Mouse (Mus musculus) large intestine, adult 2 months (tissue): ENCODE data around the gene Rpusd4. TPM values are rescaled to one million over a fixed set of nuclear protein-coding genes. Genes with fewer than 3 reads are reported as not detected.

Source experiments
- DNase-seq: peaks from one replicate; pipeline ENCODE4 v3.0.0-alpha.2; 2012; ENCODE audit warnings: low read depth, low spot score
- WGBS: fragments of 180-500 bp; shearing (Covaris S2); methylation state at CpG from one replicate; pipeline ENCODE4 v1.1.7; 2018; 5-methylcytosine and 5-hydroxymethylcytosine counted together
- polyA plus RNA-seq: library from polyadenylated mRNA; depleted of rRNA; stranded (reverse); fragments of >200 nt; gene quantifications from 2 replicates; pipeline ENCODE4 v1.2.3, GENCODE M21; 2012; rRNA removed

Rpusd4 gene
- 12.1 and 12.4 TPM in 2 replicates for polyA plus RNA-seq

DNA sequence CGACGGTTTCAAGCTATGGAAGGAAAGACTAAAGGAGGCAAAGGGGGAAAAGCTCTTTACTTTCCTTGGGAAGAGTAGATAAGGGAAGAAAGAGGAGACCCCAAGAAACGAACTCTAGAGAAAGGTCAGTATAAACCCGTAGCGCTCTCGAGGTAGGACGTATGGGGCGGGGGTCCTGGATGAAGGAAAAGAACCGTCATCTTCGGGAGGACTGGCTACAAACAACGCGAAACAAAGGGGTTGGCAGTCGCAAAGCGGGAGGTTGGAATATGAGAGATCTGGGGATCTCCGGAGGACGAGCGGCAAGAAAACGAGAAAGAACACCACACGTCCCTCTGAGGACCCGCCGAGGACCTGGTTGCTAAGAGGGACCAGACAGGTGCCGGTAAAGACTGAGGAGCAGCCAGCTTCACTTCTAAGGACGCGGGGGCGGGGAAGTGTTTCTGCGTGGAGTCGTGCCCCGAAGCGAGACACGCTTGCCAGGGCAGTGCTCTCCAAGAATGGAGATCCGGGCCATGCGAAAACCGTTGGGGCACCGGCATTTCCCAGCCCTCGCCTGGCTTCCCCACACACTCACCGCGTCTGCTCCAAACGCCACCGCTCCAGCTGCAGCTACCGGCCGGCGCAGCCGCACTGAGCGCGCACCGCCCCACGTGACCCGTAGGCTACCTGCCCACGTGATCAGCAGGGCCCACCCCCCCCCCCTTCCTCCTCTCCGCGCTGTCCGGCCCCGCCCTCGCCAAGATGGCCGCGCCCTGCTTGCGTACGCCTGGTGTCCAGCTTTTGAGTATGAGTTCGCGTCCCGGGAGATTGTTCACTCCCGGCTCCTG, at the start of gene Rpusd4, which contains the start of gene Fam118b:
Gene Rpusd4, plus strand, starts transcription at position 720 of the 830 bp plus-strand sequence.
Gene Fam118b, minus strand, starts transcription at position 660 of the 830 bp plus-strand sequence.
- under 1% methylated on average over 62 of the region's 62 CpGs for WGBS
- no peak for DNase-seq

DNA sequence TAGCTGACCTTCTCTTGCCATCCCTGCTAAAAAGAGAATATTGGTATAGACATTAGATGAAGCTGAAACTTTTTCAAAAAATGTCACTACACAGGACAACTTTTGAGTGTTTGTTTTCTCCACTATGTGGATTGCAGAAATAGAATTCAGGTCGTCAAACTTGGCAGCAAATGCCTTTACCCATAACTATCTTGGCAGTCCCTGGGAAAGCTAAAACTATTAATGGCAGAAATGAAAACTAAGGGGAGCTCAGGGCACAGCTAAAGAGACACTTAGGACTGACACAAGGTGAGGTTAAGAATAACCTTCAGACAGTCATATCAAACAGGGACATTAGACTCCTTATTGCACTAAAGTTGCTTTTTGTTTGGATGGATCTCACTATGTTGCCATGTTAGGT, 49.7 kb upstream of the Rpusd4 start:
- 49% methylated on average over 1 of the region's 1 CpGs for WGBS
- no peak for DNase-seq

DNA sequence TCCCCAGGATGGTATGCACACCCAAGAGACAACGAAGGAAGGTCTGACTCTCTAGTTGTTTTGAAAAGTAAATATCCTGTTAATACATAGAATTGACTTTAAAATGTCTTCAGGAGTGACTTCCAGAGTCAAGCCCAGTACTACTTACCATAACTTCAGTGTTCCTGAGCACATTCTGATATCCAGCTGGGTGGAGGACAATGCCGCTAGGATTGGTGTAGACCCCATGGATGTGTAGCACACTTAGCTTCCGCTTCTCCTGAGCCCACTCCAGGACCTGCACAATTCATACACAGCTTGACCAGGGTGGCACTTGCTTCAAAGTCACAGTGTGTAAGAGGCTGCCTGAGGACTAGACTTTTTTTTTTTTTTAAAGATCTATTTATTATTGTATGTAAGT, 44.2 kb upstream of the Rpusd4 start:
- 95% methylated on average over 3 of the region's 3 CpGs for WGBS
- no peak for DNase-seq

DNA sequence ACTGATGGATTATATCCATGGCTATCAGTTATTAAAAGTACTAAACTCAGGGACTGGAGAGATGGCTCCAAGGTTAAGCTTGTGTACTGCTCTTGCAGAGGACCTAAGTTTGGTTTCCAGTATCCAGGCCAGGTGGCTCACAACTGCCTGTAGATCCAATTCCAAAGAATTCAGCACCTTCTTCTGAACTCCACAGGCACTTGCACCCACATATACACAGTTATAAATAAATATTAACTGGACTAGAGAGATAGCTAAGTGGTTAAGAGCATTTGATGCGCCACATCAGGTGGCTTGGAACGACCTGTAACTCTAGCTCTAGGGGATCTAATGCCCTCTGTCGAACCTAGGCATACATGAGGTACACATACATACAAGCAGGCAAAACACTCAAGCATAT, 39.0 kb upstream of the Rpusd4 start:
- no peak for DNase-seq
- 94% methylated on average over 3 of the region's 3 CpGs for WGBS

DNA sequence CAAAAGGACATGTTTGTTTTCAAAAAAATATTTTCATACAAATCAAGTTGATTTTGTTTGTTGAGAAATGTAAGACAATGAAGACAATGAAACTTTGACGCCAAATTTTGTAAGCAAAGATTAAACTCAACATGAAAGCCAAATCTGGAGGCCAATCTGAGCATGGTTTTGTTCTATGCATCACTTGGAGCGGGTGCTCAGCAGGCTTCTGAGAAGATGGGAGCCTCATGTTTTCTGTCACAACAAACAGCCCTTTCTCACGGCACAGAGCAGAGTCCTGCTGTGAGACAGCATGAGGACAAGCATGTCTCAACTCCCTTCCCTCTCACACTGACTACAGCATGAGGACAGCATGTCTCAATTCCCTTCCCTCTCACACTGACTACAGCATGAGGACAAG, 31.7 kb upstream of the Rpusd4 start:
- 79% methylated on average over 3 of the region's 3 CpGs for WGBS
- no peak for DNase-seq

DNA sequence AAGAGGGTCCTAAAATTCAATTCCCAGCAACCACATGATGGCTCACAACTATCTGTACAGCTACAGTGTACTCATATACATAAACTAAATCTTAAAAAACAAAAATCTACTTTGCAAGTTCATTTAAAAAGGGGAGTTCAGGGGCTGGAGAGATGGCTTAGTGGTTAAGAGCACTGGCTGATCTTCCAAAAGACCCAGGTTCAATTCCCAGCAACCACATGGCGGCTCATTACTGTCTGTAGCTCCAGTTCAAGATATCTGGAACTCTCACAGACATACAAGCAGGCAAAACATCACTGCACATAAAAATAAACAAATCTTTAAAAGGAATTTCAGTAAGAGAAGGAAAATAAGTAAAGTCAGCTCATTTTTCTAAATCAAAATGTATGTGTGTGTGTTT, 29.3 kb upstream of the Rpusd4 start:
- DNase-seq = no peak
- 97% methylated on average over 1 of the region's 1 CpGs for WGBS

DNA sequence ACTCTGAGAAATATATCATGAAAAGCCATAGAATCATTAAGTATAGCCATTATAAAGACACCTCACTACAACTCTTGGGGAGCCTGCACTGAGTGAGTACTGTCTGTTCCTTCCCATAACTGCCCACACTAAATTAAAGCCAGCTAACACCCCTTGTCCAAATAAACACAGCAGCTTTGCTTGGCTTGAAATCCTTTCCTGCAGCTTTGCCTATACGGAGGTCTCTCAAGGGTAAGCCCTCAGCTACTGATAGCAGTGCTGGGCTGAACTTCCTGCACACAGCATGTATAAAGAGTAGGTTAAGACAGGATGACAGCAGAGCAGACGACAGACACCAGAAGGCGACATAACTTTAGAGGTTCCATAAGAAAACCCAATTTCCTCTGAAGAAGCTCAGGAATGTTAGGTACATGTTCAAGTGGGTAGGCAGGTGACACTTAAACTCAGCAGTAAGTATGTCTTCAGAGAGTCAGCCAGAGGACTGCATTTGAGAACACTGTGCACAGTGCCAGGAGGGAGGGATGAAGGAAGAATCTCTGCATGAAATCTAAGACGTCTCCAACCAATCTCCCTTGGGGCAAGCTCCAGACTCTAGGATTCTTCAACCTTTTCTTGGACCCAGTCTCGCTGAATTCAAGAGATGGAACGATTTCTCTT, 28.6 kb upstream of the Rpusd4 start:
- no peak for DNase-seq
- WGBS = 72% methylated on average over 6 of the region's 6 CpGs

DNA sequence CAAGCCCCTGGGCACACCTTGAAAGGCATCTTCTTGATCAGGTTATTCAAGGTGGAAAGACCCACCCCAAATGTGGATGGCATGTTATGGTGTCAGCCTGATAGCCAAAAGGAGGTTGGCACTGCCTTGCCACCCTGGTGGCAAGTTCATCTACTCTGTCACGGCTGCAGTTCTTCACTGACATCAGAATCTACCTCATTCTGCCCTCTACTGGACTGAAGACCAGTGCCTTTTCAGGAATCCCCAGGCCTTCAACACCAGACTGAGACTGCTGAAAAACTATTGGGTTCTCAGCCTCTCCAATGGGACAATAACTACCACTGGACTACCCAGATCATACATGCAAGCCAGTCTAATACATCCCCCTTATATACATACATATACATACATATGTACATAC, 27.9 kb upstream of the Rpusd4 start:
- DNase-seq = no peak
- 68% methylated on average over 1 of the region's 1 CpGs for WGBS

DNA sequence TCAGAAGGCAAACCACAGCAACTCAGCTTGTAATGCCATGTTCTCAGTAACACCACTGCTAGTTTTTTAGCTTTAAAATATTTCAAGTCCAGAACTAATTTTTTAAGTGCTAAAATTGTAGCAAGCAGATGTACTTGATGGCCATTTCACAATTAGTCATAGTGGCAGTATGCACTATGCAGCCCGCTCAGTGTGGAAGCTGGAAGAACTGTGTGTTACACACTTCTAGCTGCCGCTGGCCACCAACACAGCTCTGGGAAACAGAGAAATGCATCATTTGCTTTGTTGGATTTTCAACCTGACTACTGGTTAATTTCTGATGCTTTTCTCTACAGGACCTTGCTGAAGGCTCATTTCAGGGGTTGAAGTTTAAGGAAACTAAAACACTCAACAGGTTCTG, 20.3 kb upstream of the Rpusd4 start:
- no peak for DNase-seq
- 97% methylated on average over 2 of the region's 2 CpGs for WGBS

DNA sequence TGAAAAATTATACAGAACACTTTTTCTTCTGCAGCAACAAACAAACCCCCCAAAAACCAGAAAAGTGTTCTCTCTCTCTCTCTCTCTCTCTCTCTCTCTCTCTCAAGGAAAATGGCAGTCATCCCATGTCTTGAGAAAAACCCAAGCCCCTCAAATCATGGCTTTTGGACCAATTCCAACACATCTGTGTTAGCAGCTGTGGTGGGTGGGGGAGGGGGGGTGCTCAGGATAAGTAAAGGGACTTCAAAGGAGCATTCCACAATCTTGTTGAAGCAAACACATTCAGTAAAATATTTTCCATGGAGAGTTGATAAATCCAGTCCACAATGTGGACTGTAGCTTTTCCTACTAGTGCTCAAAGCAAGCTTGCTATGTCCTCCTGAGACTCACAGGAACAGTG, 18.2 kb upstream of the Rpusd4 start:
- DNase-seq = no peak

DNA sequence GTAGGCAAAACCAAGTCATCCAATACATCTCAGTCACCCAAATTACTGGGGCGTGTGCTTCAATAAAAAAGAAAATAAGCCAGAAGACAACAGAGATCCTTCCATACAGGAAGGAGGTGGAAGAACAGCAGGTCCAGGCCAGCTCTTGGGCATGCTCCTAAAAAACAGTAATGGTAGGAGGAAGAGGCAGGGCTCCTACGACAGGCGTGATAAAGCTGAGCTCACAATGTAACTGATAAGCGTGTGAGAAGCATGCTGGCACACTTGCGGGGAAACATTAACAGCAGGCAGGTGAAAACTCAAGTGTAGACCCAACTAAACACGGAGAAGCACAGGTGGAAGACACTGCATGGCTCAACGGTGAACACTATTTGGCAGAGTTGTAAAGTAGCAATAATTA, 10.3 kb upstream of the Rpusd4 start:
- no peak for DNase-seq
- WGBS = 31% methylated on average over 7 of the region's 7 CpGs

DNA sequence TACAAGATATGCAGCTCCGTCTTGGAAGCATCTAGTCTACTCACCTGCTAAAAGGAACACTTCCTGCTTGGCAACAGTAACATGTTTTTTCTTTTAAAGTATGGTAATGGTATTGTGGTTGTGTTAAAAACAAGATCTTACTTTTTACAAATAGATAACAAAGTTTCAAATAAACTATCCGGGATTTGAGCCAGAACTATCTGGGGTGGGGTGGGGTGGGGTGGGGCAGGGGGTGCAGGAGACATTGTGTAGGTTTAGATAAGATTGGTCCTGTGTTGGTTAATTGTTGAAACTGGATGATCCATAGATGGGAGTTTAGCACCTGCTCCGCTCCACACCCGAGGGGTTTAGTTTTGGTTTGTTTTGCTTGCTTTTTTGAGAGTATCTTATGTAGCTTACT, 5.2 kb upstream of the Rpusd4 start:
- DNase-seq = no peak
- 27% methylated on average over 4 of the region's 4 CpGs for WGBS

DNA sequence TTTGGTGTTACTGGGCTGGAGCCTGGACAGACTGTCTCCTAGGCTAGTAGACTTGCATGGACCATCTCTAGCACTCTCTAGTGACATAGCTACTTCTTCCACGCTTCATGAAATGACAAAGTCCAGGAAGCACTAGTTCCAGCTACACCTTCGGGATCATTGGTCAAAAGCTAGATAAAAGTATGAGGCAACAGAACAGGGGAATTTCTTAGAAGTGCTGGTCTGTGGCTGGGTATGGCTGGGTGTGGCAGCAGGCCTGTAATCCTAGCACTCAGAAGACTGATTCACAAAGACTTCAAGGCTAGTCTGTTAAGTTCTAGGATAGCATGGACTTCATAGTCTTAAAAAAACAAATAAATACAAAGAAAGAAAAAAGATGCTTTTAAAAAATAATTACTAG, 4.2 kb upstream of the Rpusd4 start:
- peak; percentile 66 for DNase-seq
- 37% methylated on average over 2 of the region's 2 CpGs for WGBS

DNA sequence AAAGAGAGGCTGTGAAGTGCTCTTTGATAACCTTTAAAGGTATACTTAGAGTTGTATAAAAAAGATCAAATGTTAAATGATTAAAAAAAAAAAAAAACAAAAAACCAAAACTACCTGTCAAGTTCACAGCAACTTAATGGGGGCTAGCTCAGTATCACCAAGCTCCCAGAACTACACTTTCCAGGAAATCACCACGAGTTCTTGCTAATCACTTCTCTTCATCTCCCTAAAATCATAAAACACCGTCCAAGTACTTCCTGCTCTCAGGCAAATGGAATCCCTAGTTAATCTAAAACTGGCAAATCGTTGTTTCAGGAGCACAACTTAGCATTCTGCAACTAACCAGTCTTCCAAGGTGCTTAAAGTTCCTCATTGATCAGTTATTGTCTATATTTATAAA, 3.2 kb upstream of the Rpusd4 start:
- no peak for DNase-seq
- WGBS = 22% methylated on average over 3 of the region's 3 CpGs

DNA sequence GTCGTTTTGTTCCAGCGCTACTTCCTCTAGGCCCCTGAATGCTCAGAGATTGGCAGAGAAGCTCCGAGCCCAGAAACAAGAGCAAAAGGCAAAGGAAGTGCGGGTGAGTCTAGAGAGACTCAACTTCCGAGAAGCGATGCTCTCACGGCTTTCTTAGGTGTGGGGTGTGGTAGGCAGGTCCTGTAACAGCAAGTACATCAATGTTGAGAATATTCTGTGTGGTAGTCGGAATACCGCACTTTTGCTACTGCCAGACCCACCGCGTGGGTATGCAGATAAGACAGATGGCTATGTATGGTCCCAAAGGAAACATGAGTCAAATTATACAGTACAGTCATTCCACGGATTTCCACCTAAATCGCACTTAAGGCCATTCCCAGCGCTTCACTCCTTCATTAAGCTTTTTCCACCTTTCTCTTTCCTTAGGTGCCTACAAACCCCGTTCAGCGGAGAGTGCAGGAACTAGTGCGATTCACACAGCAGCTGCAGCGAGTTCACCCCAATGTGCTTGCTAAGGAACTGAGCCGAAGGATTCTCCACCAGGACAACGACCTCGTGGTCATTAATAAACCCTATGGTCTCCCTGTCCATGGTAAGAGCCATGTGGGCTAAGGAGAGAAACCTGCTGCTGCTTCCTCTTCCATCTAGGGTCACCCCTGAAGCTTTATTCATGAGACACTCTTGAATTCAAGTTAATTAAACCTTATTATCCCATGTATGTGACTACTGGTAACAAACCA, 481 bp downstream of the Rpusd4 start:
- DNase-seq = no peak
- 2% methylated on average over 21 of the region's 21 CpGs for WGBS

DNA sequence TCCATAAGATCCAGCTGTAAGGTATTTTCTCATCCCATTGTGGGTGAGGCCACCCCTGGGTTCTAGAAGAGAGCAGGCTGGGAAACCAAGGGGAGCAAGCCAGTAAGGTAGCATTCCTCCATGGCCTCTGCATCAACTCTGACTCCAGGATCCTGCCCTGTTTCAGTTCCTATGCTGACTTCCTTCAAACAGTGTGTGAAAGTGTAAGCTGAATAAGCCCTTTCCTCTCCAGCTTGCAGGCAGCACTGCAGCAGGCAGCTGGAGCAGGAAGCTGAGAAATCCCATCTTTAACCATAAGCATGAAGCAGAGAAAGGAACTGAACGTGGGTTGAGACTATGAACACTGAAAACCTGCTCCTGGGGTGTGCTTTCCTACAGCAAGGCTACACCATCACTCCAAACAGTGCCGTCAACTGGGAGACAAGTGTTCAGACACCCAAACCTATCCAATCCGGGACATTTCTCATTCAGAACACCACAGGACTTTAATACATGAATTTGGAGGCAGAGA, 10.2 kb downstream of the Rpusd4 start:
- DNase-seq = no peak
- 80% methylated on average over 3 of the region's 3 CpGs for WGBS

DNA sequence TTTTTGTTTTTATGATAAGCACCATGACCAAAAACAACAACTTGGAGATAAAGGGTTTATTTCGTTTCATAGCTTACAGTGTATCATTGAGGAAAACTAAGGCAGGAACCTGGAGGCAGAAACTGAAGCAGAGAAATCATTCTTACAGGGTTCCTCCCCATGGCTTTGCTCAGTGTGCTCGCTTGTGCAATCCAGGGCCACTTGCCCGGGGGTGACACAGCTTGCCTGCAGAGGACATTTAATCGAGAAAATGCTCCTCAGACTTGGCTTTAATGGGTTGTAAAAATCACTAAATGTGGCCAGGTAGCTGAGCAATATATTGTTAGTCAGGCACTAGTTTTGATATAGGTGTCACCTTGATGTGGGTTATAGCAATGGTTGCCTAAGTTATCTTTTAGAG, 10.8 kb downstream of the Rpusd4 start:
- WGBS = 75% methylated on average over 4 of the region's 4 CpGs
- no peak for DNase-seq

DNA sequence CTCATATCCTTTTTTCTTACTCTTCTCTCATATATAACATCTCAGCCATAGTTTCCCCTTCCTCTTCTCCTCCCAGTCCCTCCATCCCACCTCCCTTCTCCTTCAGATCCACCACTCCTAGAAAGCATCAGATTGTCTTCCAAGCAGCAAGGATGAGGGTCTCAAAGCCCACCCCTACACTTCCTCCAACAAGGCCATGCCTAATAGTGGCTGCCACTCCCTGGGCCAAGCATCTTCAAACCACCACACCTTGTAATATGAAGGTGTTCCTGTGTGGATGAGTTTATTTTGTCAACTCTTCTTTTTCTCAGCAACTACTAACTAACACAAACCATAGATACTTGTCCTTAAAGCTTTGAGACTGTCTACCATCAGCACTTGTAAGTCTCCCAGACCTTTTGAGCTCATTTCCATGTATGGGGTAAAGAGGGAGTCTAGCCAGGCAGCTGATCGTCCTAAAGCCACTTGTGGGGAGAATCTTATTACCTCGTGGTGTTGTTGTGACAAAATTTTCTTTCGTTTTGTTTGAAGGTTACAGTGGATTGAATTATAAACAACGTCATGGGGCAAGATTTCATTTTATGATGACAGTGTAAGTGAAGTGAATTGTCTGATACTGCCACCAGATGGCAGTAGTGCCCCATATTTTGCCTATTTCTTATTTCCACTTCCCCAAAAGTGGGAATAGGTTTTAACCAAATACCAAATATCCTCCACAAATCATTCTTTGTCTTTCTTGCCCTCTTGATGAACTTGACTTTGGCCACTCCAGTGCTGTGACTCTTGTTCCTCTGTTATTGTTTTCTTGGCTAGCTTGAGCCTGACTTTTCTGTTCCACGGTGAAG, 14.6 kb downstream of the Rpusd4 start:
- WGBS = 14% methylated on average over 5 of the region's 5 CpGs
- no peak for DNase-seq

DNA sequence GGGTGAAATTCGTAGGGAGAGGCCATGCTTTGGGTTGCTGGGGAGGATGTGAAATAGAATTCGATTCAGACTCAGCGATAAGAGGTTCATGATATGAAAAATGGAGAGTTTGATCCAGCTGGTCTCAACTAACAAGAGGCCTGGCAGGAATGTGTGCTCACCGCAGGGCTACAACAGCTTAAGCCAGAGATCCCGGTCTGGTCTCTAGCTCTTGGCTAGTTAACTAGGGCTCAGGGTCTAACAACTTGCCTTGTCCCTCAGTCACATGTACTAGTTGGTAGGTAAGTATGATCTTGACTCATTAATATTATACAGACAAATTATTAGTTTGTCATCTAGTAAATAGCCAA, 15.2 kb downstream of the Rpusd4 start:
- no peak for DNase-seq
- 63% methylated on average over 5 of the region's 5 CpGs for WGBS
